Mouse (Mus musculus): ENCODE data around the gene B4galnt1.

DNA sequence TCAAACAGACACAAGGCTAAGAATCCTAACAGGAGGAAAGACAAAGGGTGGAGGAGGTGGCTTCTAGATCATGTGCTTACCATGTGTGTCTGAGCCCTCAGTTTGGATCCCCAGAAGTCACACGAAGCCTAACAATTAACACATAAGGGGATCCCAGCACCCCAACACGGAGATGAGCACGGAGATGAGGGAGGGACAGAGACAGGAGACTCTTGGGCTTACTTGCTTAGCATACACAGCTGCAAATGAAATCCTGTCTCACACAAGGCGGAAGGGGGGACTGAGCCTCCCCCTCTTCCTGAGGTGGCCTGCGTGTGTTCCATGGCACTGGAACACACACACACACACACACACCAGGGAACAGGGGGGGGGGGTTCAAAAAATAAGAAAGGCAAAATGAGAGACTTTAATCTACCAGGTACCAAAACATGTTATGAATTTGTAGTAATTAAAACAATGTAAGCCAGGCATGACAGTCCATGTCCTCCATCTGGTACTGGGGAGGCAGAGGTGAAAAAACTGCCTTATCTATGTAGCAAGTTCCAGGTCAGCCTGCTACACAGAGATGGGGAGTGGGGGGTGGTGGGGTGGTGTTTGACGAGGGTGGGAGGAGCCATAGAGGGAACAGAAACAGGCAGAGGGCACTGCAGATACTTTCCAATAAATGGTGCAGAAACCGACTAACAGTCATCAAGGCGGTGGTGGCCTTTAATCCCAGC is 29.7 kb upstream of the B4galnt1 start:
- TF ChIP-seq CTCF (IDR thresholded peaks at IDR 0.05; ENCODE audit: extremely low read depth, insufficient read depth, insufficient read length, insufficient replicate concordance) (no peak), POLR2A (IDR thresholded peaks at IDR 0.05; ENCODE audit: low read depth, low read length) (no peak)

All from spleen, adult 2 months (tissue).